Mouse (Mus musculus) large intestine, adult 2 months (tissue): ENCODE data around the gene Golga7b. TPM values are rescaled to one million over a fixed set of nuclear protein-coding genes. Genes with fewer than 3 reads are reported as not detected.

Source experiments
- DNase-seq: peaks from one replicate; pipeline ENCODE4 v3.0.0-alpha.2; 2012; ENCODE audit warnings: low read depth, low spot score
- WGBS: fragments of 180-500 bp; shearing (Covaris S2); methylation state at CpG from one replicate; pipeline ENCODE4 v1.1.7; 2018; 5-methylcytosine and 5-hydroxymethylcytosine counted together
- polyA plus RNA-seq: library from polyadenylated mRNA; depleted of rRNA; stranded (reverse); fragments of >200 nt; gene quantifications from 2 replicates; pipeline ENCODE4 v1.2.3, GENCODE M21; 2012; rRNA removed

Gene Golga7b
- 0.76 and 1.0 TPM in 2 replicates for polyA plus RNA-seq

DNA sequence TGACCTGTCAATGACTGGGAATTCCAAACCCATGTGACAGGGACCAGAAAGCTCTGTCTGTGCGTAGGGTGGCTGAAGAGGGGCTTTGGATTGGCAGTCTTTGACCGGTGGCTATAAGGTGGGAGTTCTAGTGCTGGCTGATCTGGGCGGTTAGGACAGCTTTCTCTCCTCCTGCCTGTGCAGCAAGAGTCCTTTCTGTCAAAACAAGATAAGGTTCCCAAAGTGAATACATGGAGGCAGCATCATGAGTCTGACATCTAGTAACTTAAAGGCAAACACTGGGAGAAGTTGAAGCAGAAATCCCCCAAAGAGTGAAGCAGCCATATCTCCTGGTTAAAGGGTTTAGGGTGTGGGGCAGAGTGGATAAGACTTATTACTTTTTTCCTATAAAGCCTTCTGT, at the start of gene Golga7b:
TSS of gene Golga7b (plus strand) at position 56 of the 400 bp plus-strand sequence.
- no peak for DNase-seq
- WGBS = 86% methylated on average over 3 of the region's 3 CpGs

- no peak for DNase-seq
- 42% methylated on average over 11 of the region's 11 CpGs for WGBS
Observed at GRCm38 (mm10) chr19:42198026-42198425, 49.3 kb upstream of the Golga7b start.

DNA sequence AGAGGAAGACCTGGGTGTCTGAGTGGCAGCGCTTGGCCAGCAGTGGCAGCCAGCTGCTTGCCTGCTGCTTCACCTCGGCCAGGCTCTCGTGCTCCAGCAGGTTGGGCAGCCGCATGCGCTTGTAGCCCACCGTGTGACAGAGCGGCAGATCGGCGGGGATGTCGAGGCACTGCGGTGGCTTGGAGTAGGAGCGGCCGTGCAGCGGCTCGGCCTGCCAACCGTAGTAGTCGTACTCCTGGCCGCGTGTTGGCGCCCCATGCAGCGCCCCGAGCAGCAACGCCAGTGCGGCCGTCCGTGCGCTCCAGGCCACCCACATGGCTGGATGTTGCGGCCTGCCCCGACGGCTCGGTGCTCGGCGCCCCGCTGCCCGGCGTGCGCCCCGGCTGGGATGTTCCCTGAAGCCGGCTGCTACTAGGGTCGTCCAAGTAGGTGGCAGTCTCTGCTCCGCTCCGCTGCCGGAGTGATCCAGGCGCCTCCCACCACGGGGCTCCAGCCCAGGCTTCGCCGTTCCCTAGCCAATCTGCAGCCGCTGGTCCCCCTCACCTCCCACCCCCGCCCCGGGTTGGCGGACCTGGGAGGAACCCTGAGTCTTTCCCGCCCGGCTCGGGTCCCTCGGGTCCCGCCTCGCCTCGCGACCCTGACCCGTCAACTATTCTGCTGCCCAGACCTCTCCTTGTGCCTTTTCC, 45.5 kb upstream of the Golga7b start, which contains the start of gene Sfrp5:
TSS of gene Sfrp5 (minus strand) at position 557 of the 686 bp plus-strand sequence.
- WGBS = 4% methylated on average over 60 of the region's 60 CpGs
- no peak for DNase-seq

DNA sequence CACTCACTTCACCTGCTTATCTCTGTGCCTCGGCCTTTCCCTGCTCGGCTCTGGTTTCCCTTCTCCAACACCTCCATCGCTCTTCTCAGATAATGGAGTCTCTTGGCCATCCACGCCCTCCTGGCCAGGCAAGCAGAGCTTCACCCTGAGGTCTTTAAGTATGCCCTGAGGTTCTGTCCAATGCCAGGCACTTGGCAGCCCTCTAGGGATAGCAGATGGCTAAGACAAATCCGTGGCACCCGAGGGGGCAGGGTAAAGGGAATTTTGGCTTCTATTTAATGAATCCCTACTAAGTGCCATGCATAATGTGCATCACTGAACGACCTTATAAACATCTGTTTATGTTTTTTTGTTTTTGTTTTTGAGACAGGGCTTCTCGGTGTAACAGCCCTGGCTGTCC, 44.9 kb upstream of the Golga7b start:
- 45% methylated on average over 8 of the region's 8 CpGs for WGBS
- no peak for DNase-seq

DNA sequence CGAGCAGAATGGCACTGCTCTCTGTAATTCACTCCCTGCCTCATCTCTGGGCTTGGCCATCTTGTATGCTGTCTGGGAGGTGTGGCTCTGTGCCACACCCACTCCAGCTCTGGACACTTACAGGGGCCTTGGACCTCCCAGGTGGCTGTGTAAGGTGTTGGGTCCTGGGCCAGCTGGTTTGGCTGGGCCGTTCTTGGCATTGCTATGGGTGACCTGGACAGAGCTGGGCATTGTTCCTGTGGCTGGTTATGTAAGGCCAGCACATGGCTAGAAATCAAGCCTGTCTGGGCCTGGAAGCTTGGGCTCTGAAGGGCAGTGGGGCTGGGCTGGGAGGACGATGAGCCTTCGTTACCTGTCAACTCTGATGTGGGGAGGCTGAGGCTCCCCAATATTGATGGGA, 43.1 kb upstream of the Golga7b start:
- 40% methylated on average over 4 of the region's 4 CpGs for WGBS
- no peak for DNase-seq

DNA sequence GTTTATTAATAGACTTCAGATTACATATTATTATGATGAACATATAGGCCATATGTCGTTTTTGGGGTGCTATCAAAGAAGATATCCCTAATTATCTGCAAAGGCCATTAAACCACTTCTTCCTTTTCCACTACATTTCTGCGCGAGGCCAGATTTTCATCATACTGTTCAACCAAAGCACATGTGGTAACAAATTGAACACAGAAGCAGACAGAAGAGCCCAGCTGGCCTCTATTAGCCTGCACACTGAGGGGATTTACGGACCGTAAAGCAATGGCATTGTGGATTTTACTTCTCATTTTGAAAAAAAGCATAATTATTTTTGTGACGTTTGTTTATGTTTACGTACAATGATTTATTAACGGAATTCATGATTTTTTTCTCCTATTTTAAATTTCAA, 42.2 kb upstream of the Golga7b start:
- DNase-seq = no peak
- 77% methylated on average over 8 of the region's 8 CpGs for WGBS

DNA sequence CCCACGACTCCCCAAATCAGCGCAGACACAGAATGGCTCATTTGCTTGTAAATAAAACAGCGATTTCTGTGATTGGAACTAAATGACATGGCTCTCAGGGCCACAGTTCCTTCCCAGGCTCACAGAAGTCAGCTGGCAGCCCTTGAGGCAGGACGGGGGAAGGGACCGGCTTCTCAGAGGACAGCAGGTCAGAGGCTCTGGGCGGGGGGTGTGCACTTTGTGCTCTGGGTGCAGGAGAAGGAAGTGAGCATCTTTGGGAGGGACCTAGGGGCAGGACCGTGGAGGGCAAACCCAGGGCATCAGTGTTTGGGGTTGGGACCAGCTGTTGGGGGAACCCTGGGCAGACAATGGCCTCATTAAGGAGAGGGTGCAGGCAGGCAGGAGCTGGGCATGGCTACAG, 37.9 kb upstream of the Golga7b start:
- WGBS = 23% methylated on average over 7 of the region's 7 CpGs
- no peak for DNase-seq

GRCm38 (mm10) chr19:42209976-42210375, 37.4 kb upstream of the Golga7b start:
- WGBS = 52% methylated on average over 6 of the region's 6 CpGs
- no peak for DNase-seq

DNA sequence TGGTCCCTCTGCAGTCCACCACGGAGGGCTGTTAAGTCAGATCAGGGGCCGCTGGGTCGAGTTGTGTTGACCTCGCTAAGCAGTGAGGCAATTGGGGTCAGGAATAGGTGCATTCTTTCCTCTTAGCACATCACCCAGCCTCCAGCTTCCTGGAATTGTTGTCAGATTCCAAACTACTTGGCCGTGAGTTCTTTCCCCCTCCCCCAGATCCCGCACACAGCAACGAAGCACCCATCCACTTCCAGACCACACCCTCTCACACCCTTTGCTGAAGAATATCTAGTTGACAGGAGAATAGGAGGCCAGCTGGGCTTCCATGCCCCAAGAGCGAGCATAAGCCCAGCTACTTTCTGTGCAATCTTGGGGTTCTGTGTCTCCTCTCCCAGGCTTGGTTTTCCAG, 35.4 kb upstream of the Golga7b start:
- no peak for DNase-seq
- 41% methylated on average over 8 of the region's 8 CpGs for WGBS

DNA sequence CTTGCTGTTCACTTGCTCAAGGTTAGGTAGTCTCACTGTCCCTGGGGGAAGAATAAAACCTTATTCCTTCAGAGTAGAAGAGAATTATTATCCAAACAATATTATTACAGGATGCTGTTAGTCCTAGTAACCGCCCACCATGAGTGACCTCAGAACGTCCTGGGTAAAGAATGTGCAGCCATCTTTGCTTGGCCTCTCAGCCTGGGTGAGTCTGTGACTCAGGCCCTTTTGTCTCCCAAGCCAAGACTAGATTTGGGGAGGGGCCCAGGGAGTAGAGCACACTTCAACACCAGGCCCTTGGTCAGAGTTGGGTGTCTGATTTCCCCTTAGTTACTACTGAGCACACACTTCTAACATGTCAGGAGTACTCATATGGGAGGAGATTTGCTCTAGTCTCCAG, 32.8 kb upstream of the Golga7b start:
- no peak for DNase-seq
- WGBS = 77% methylated on average over 2 of the region's 2 CpGs

DNA sequence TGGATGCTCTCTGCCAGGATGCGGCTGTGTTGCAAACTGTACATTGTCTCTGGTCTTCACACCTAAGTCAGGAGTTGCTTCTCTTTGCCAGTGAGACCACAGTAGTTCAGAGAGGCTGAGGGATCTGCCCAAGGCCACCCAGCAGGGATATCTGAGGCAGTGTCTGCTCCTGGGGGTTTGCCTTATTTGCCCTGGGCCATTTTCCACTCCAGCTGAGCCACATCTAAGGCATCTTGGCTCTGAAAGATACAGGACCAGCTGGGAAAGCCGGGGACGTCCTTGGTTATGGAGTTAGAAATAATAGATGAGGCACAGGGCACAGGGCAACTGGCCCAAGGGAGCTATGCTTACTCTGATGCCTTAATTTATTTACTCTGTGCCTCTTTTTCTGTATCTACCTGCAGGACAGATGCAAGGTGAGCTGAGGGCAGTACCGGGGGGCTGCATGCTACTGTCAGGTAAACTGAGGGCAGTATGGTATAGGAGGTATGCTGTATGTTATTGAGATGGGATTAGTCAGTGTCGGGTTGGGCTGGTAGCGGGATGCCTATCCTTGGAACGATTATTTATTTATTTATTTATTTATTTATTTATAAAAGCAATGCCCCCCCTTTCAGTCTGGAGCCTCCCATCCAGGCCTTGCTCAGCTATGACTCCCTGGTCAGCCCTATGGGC, 30.5 kb upstream of the Golga7b start:
- DNase-seq = no peak
- WGBS = 65% methylated on average over 7 of the region's 7 CpGs

DNA sequence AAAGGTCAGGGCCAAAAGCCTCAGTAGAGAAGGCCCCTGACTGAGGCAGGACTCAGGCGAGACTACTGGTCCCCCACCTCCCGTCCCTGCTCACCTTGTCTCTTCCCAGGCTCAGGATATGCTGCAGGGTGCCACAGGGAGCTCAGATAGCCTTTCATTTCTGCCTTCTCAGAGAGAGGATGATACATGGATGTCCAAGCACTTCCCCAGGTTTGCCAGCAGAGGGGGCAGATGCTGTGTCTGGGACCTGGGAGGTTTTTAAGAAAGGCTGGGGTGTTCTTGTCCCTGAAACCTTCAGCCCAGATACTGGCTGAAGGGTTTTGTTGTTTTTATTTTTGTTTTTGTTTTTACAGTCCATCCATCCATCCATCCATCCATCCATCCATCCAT, 30.0 kb upstream of the Golga7b start:
- DNase-seq = no peak
- WGBS = 13% methylated on average over 2 of the region's 2 CpGs

DNA sequence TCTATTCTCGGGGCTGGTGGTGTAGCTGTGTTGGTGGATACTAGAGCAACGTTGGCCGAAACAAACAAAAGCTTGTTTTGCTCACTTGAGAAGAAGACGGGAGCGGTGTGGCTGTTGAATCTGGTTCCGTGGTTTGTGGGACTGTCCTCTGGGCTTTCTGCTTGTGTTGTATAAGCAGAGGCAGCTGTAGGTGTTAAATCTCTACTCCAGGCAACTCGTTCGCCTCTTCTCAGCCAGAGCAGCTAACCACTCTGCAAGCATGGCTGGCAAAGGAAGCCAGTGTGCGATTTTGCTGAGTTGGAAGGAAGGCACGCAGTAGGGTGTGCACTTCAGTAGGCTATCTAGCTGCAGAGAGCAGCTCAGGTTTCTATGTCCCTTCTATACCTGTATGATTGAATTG, 20.9 kb upstream of the Golga7b start:
- DNase-seq = no peak
- 79% methylated on average over 10 of the region's 10 CpGs for WGBS

GRCm38 (mm10) chr19:42229499-42230287, 17.7 kb upstream of the Golga7b start:
- WGBS = 83% methylated on average over 17 of the region's 17 CpGs
- DNase-seq = no peak

GRCm38 (mm10) chr19:42230288-42230568, 17.1 kb upstream of the Golga7b start:
- WGBS = 30% methylated on average over 5 of the region's 5 CpGs
- DNase-seq = no peak

GRCm38 (mm10) chr19:42230986-42231385, 16.4 kb upstream of the Golga7b start:
- 35% methylated on average over 13 of the region's 13 CpGs for WGBS
- peak; percentile 80 for DNase-seq

- DNase-seq = no peak
- 27% methylated on average over 4 of the region's 4 CpGs for WGBS
Observed at GRCm38 (mm10) chr19:42237602-42238340, 9.6 kb upstream of the Golga7b start.

GRCm38 (mm10) chr19:42238341-42238715, 9.0 kb upstream of the Golga7b start:
- WGBS = 69% methylated on average over 7 of the region's 7 CpGs
- no peak for DNase-seq

- WGBS = 69% methylated on average over 8 of the region's 8 CpGs
- no peak for DNase-seq
Observed at GRCm38 (mm10) chr19:42240881-42241280, 6.5 kb upstream of the Golga7b start.

DNA sequence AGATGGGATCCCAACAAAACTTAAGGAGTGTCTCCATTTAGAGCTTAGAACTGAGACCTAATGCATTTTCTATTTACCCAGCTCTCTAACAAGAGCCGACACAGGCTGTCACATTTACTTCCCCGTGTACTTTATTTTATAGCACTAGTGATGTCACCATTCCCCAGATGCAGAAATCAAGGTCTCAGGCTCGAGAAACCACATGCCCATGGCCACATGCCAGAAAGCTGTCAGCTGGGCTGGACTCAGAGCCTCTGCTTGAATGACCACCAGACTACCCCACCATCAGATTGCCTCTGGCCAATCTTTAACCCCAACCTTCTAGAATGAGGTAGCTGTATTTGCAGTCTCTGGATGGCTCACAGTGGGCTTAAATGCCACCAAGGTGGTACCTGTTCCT, 4.0 kb upstream of the Golga7b start:
- DNase-seq = no peak
- 7% methylated on average over 3 of the region's 3 CpGs for WGBS
